Mouse (Mus musculus) thymus, adult 2 months (tissue): ENCODE measurements at regions not wholly inside any gene's neighbourhood (a gene's known extent, or its start where the extent isn't known, plus 50 kb on each side); places are given as distances from the start of the nearest gene placed in this dataset.

ENCODE experiments used
- CTCF ChIP-seq: fragments of 200-500 bp; IDR thresholded peaks from 2 replicates; pipeline ENCODE4 v1.5.1; 2012; ENCODE audit warnings: mild to moderate bottlenecking, control low read depth, low read length, moderate library complexity, borderline replicate concordance; ENCODE audit not compliant: control insufficient read depth, poor library complexity, insufficient read depth; ENCODE audit errors: extremely low read depth
- POLR2A ChIP-seq: fragments of 200-500 bp; IDR thresholded peaks from 2 replicates; pipeline ENCODE4 v1.6.1; 2012; ENCODE audit warnings: mild to moderate bottlenecking, low read length, control low read depth, moderate library complexity; ENCODE audit not compliant: control insufficient read depth, poor library complexity, insufficient read depth; ENCODE audit errors: extremely low read depth

DNA sequence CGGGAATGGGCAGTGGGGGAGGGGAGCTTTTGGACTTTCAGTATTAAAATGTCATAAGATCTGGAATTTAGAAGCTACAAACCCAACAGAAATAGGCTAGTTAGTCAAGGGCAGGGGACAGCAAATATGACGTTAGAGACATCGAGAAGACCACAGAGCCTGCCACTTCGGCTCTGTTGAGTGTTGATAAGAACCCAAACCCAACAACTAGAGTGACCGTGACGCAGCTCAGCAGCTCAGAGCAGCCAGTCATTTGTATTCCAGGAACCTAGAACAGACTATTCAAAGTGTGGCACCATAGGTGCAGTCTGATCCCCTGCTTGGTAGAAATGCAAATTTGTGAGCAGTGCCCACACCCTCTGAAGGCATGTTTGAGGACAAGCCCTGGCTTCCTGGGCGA, 409.8 kb upstream of the Gm10131 start:
- TF ChIP-seq CTCF (no peak), POLR2A (no peak)
